Mouse (Mus musculus) ES-E14 (cell line): ENCODE measurements around the gene Ccnl1.

Experiments
- CHD2 ChIP-seq: IDR thresholded peaks from 2 replicates; pipeline ENCODE4 v1.6.1; 2014; ENCODE audit warnings: mild to moderate bottlenecking, low read depth, low read length, inconsistent platforms
- HCFC1 ChIP-seq: IDR thresholded peaks from 2 replicates; pipeline ENCODE4 v1.6.1; 2012; ENCODE audit warnings: low read length, inconsistent platforms, borderline replicate concordance; ENCODE audit not compliant: insufficient read depth
- ZC3H11A ChIP-seq: IDR thresholded peaks from 2 replicates; pipeline ENCODE4 v1.6.1; 2012; ENCODE audit warnings: low read depth, mild to moderate bottlenecking, inconsistent platforms, low read length, borderline replicate concordance

DNA sequence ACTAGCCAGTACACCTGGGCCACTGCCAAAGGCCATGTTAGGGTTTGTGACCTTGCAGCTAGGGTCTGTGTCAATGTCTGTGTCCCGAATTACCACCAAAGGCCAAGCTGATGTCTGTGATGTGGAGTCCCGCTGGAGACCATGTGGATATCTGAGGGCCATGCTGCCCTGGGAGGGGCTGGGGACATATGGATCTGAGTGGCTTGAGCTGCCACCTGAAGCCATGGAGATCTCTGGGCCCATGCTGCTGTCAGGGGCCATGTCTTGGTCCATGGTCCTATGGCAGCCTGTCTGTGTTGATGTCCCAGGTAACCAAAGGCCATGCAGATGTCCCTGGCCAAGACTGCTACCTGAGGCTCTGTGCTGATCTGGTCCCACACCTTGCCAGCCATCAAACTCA lies 48.6 kb downstream of the Ccnl1 start:
- TF ChIP-seq HCFC1 (no peak), CHD2 (no peak), ZC3H11A (no peak)
